Mouse (Mus musculus): Measurements from ENCODE around the gene Mief2. TPM values are rescaled to one million over a fixed set of nuclear protein-coding genes. Genes with fewer than 3 reads are reported as not detected.
A peak's percentile ranks its signal among the peaks of the same experiment; 100 is the strongest.

Mief2 gene
- total and polyA plus RNA-seq, 3 experiments: 13.4 to 14.6 TPM; not detected in 1

GRCm38 (mm10) chr11:60696165-60696564 is 32.0 kb upstream of the Mief2 start:
- TF ChIP-seq ZKSCAN1 (IDR thresholded peaks at IDR 0.05; ENCODE audit: low read depth, low read length) (no peak), ZNF384 (IDR thresholded peaks at IDR 0.05; ENCODE audit: low read depth, low read length) (peak; percentile 68), NELFE (IDR thresholded peaks at IDR 0.05; ENCODE audit: low read depth, low read length) (no peak), TCF12 (IDR thresholded peaks at IDR 0.05; ENCODE audit: low read depth, low read length) (no peak), MAX (IDR thresholded peaks at IDR 0.05; ENCODE audit: low read length) (no peak), RAD21 (IDR thresholded peaks at IDR 0.05; ENCODE audit: low read depth, low read length) (peak; percentile 9; the same call in 1 of the 2 replicates), SMC3 (IDR thresholded peaks at IDR 0.05; ENCODE audit: low read depth, low read length) (peak; percentile 45), USF2 (IDR thresholded peaks at IDR 0.05; ENCODE audit: borderline replicate concordance in 1 of 2, insufficient read depth in 1 of 2, low read depth in 1 of 2, low read length in 2 of 2) (no peak), CTCF (IDR thresholded peaks at IDR 0.05 in 2 of 3, conservative IDR thresholded peaks at IDR 0.05 in 1 of 3; ENCODE audit: control insufficient read depth in 1 of 3, insufficient read depth in 1 of 3, low read depth in 2 of 3, low read length in 3 of 3, poor library complexity in 1 of 3, severe bottlenecking in 1 of 3) (peak in 2 of 3 experiments; percentile 25 to 48; a peak in 3 of 6 replicates), UBTF (IDR thresholded peaks at IDR 0.05; ENCODE audit: borderline replicate concordance, insufficient read depth, low read depth, low read length) (no peak), CHD1 (IDR thresholded peaks at IDR 0.05; ENCODE audit: low read depth, low read length) (no peak), ZC3H11A (IDR thresholded peaks at IDR 0.05; ENCODE audit: low read depth, low read length) (0 out of 2 replicates have a peak, but pooled peaks have one; percentile 16)
- peaks cover 8 to 15% of the 10 kb centered on the region in 2 experiments for H3K4me1 ChIP-seq (ENCODE audit: control insufficient read depth in 1 of 2, insufficient read depth in 2 of 2, low read length in 2 of 2)
- H3K27me3 ChIP-seq (ENCODE audit: control insufficient read depth in 1 of 2, insufficient read depth in 2 of 2, low read length in 2 of 2): peaks cover 3 to 6% of the 10 kb centered on the region in 2 experiments; a peak in 3 of 4 replicates
- DNase-seq (ENCODE audit: low read depth, low spot score): peak; percentile 46
- H3K27ac ChIP-seq (ENCODE audit: control insufficient read depth, low read depth, low read length): no peak overlapping the region
- H3K9me3 ChIP-seq (replicated peaks; ENCODE audit: insufficient read depth, low read length): no peaks in the 10 kb centered on the region
- peaks cover 0 to 9% of the 10 kb centered on the region in 2 experiments; a peak in 2 of 4 replicates for H3K36me3 ChIP-seq (ENCODE audit: control insufficient read depth in 1 of 2, insufficient read depth in 2 of 2, low read length in 2 of 2)
- no peak overlapping the region for H3K9ac ChIP-seq (ENCODE audit: control insufficient read depth, low read depth, low read length, poor library complexity, severe bottlenecking)
- H3K4me3 ChIP-seq (ENCODE audit: control insufficient read depth in 1 of 2, insufficient read depth in 1 of 2, low read depth in 2 of 2, low read length in 2 of 2): no peak overlapping the region
- H3K79me2 ChIP-seq (ENCODE audit: control insufficient read depth, insufficient read depth, low read length, poor library complexity): peaks cover 4% of the 10 kb centered on the region; the same call in 1 of the 2 replicates

- no peak overlapping the region for H3K9ac ChIP-seq (ENCODE audit: control insufficient read depth, low read depth, low read length, poor library complexity, severe bottlenecking)
- peak; percentile 61 for TF ChIP-seq HCFC1 (IDR thresholded peaks at IDR 0.05; ENCODE audit: low read depth, low read length)
- TF ChIP-seq TBP (IDR thresholded peaks at IDR 0.05; ENCODE audit: low read depth, low read length): no peak
- TF ChIP-seq MEF2A (IDR thresholded peaks at IDR 0.05; ENCODE audit: extremely low read depth, insufficient replicate concordance, low read depth, low read length, poor library complexity, severe bottlenecking): no peak
- peak; percentile 76 for TF ChIP-seq SMC3 (IDR thresholded peaks at IDR 0.05; ENCODE audit: low read depth, low read length)
- TF ChIP-seq ETS1 (IDR thresholded peaks at IDR 0.05; ENCODE audit: low read depth, low read length): 0 out of 2 replicates have a peak, but pooled peaks have one; percentile 8
- peak; percentile 41 to 69 (median 54); a peak in 5 of 6 replicates for TF ChIP-seq CTCF (IDR thresholded peaks at IDR 0.05 in 2 of 3, conservative IDR thresholded peaks at IDR 0.05 in 1 of 3; ENCODE audit: control insufficient read depth in 1 of 3, insufficient read depth in 1 of 3, low read depth in 2 of 3, low read length in 3 of 3, poor library complexity in 1 of 3, severe bottlenecking in 1 of 3)
- no peak for TF ChIP-seq POLR2AphosphoS2 (IDR thresholded peaks at IDR 0.05; ENCODE audit: low read length)
- TF ChIP-seq RAD21 (IDR thresholded peaks at IDR 0.05; ENCODE audit: low read depth, low read length): peak; percentile 68
- peak; percentile 73 for TF ChIP-seq ZC3H11A (IDR thresholded peaks at IDR 0.05; ENCODE audit: low read depth, low read length)
- peak; percentile 62; the same call in 1 of the 2 replicates for TF ChIP-seq SIN3A (IDR thresholded peaks at IDR 0.05; ENCODE audit: low read length)
- TF ChIP-seq ZNF384 (IDR thresholded peaks at IDR 0.05; ENCODE audit: low read depth, low read length): peak; percentile 92
- peak; percentile 48; the same call in 1 of the 2 replicates for TF ChIP-seq MYC (IDR thresholded peaks at IDR 0.05; ENCODE audit: low read depth, low read length)
- no peak for TF ChIP-seq POLR2A (IDR thresholded peaks at IDR 0.05; ENCODE audit: control insufficient read depth in 1 of 2, insufficient read depth in 1 of 2, low read depth in 1 of 2, low read length in 2 of 2, poor library complexity in 1 of 2)
- no peak overlapping the region for H3K27ac ChIP-seq (ENCODE audit: control insufficient read depth, low read depth, low read length)
- DNase-seq (ENCODE audit: low read depth, low spot score): peak; percentile 78
- no peak overlapping the region for H3K4me3 ChIP-seq (ENCODE audit: control insufficient read depth in 1 of 2, insufficient read depth in 1 of 2, low read depth in 2 of 2, low read length in 2 of 2)
- H3K79me2 ChIP-seq (ENCODE audit: control insufficient read depth, insufficient read depth, low read length, poor library complexity): peaks cover 4% of the 10 kb centered on the region; the same call in 1 of the 2 replicates
- H3K9me3 ChIP-seq (replicated peaks; ENCODE audit: insufficient read depth, low read length): no peaks in the 10 kb centered on the region
- peaks cover 8 to 16% of the 10 kb centered on the region in 2 experiments for H3K4me1 ChIP-seq (ENCODE audit: control insufficient read depth in 1 of 2, insufficient read depth in 2 of 2, low read length in 2 of 2)
- peaks cover 0 to 10% of the 10 kb centered on the region in 2 experiments; a peak in 2 of 4 replicates for H3K36me3 ChIP-seq (ENCODE audit: control insufficient read depth in 1 of 2, insufficient read depth in 2 of 2, low read length in 2 of 2)
- peaks cover 0 to 4% of the 10 kb centered on the region in 2 experiments; a peak in 1 of 4 replicates for H3K27me3 ChIP-seq (ENCODE audit: control insufficient read depth in 1 of 2, insufficient read depth in 2 of 2, low read length in 2 of 2)
These were observed 30.6 kb upstream of the Mief2 start for GRCm38 (mm10) chr11:60697561-60697960.

Measured in MEL (cell line).